Mouse (Mus musculus) MEL (cell line): ENCODE results near the gene Pidd1.

Experiments
- CHD2 ChIP-seq: IDR thresholded peaks from 2 replicates; pipeline ENCODE4 v1.6.1; 2011; ENCODE audit warnings: low read length, improper control_type of control experiment
- CTCF ChIP-seq, 3 experiments: IDR thresholded peaks in 2 of 3; conservative IDR thresholded peaks in 1 of 3; 2 replicates each; pipeline ENCODE4 v1.5.1; 2011 to 2012; ENCODE audit warnings: low read length in 3 of 3, low read depth in 2 of 3, mild to moderate bottlenecking in 2 of 3, improper control_type of control experiment in 1 of 3, inconsistent platforms in 1 of 3, mixed read lengths in 1 of 3, moderate library complexity in 1 of 3; ENCODE audit not compliant: control insufficient read depth in 1 of 3, insufficient read depth in 1 of 3, poor library complexity in 1 of 3, severe bottlenecking in 1 of 3
- GATA1 ChIP-seq: IDR thresholded peaks from 2 replicates; pipeline ENCODE4 v1.6.1; 2011; ENCODE audit warnings: low read depth, low read length, improper control_type of control experiment
- KAT2A ChIP-seq: conservative IDR thresholded peaks from 2 replicates; pipeline ENCODE4 v1.6.1; 2012; ENCODE audit warnings: low read depth, low read length, improper control_type of control experiment, inconsistent platforms
- MAX ChIP-seq: IDR thresholded peaks from 2 replicates; pipeline ENCODE4 v1.6.1; 2011; ENCODE audit warnings: low read length, improper control_type of control experiment
- MAZ ChIP-seq: IDR thresholded peaks from 2 replicates; pipeline ENCODE4 v1.6.1; 2012; ENCODE audit warnings: low read depth, mild to moderate bottlenecking, inconsistent platforms, low read length, improper control_type of control experiment
- MEF2A ChIP-seq: IDR thresholded peaks from 2 replicates; pipeline ENCODE4 v1.6.1; 2014; ENCODE audit warnings: low read depth, mild to moderate bottlenecking, inconsistent platforms, low read length, improper control_type of control experiment; ENCODE audit not compliant: poor library complexity, insufficient replicate concordance, severe bottlenecking; ENCODE audit errors: extremely low read depth
- POLR2A ChIP-seq, 2 experiments: IDR thresholded peaks; 2 replicates each; pipeline ENCODE4 v1.6.1; 2011 to 2012; ENCODE audit warnings: low read length in 2 of 2, mild to moderate bottlenecking in 2 of 2, control low read depth in 1 of 2, improper control_type of control experiment in 1 of 2, low read depth in 1 of 2, moderate library complexity in 1 of 2; ENCODE audit not compliant: control insufficient read depth in 1 of 2, insufficient read depth in 1 of 2, poor library complexity in 1 of 2
- RAD21 ChIP-seq: IDR thresholded peaks from 2 replicates; pipeline ENCODE4 v1.6.1; 2011; ENCODE audit warnings: mild to moderate bottlenecking, low read depth, low read length, improper control_type of control experiment
- UBTF ChIP-seq: IDR thresholded peaks from 2 replicates; pipeline ENCODE4 v1.6.1; 2012; ENCODE audit warnings: low read depth, mild to moderate bottlenecking, inconsistent platforms, low read length, improper control_type of control experiment, moderate library complexity, borderline replicate concordance; ENCODE audit not compliant: insufficient read depth
- ZC3H11A ChIP-seq: IDR thresholded peaks from 2 replicates; pipeline ENCODE4 v1.6.1; 2012; ENCODE audit warnings: low read depth, mild to moderate bottlenecking, inconsistent platforms, low read length, improper control_type of control experiment

GRCm38 (mm10) chr7:141482531-141483024 is 38.8 kb upstream of the Pidd1 start:
- TF ChIP-seq CTCF (IDR thresholded peaks at IDR 0.05 in 2 of 3, conservative IDR thresholded peaks at IDR 0.05 in 1 of 3; ENCODE audit: control insufficient read depth in 1 of 3, insufficient read depth in 1 of 3, low read depth in 2 of 3, low read length in 3 of 3, poor library complexity in 1 of 3, severe bottlenecking in 1 of 3) (no peak), UBTF (no peak), GATA1 (no peak), MAZ (no peak), RAD21 (no peak), POLR2A (IDR thresholded peaks at IDR 0.05; ENCODE audit: control insufficient read depth in 1 of 2, insufficient read depth in 1 of 2, low read depth in 1 of 2, low read length in 2 of 2, poor library complexity in 1 of 2) (no peak), KAT2A (no peak), CHD2 (no peak), MEF2A (no peak), ZC3H11A (no peak), MAX (no peak)
